Mouse (Mus musculus): ENCODE data around the gene Vmn1r210. TPM values are rescaled to one million over a fixed set of nuclear protein-coding genes. Genes with fewer than 3 reads are reported as not detected.

The Vmn1r210 gene
- polyA plus RNA-seq, 1 experiment from 2014 or later: not detected

Other genes starting within 250 kb of the Vmn1r210 start
- gene Vmn1r205, start 238.3 kb downstream of the Vmn1r210 start, polyA plus RNA-seq (2016; fragmentation: Nextera tagmentation; extraction: Ambion mirVana): not detected in 2 replicates
- not detected in 2 replicates for gene Vmn1r206, start 207.1 kb downstream of the Vmn1r210 start, polyA plus RNA-seq (2016; fragmentation: Nextera tagmentation; extraction: Ambion mirVana)
- gene Vmn1r207-ps, start 101.7 kb downstream of the Vmn1r210 start, polyA plus RNA-seq (2016; fragmentation: Nextera tagmentation; extraction: Ambion mirVana): not detected in 2 replicates
- not detected in 2 replicates for gene Vmn1r208, start 53.9 kb downstream of the Vmn1r210 start, polyA plus RNA-seq (2016; fragmentation: Nextera tagmentation; extraction: Ambion mirVana)
- not detected in 2 replicates for gene Vmn1r209, start 21.7 kb downstream of the Vmn1r210 start, polyA plus RNA-seq (2016; fragmentation: Nextera tagmentation; extraction: Ambion mirVana)
- gene Vmn1r211, start 26.2 kb upstream of the Vmn1r210 start, polyA plus RNA-seq (2016; fragmentation: Nextera tagmentation; extraction: Ambion mirVana): not detected in 2 replicates
- gene Vmn1r212, start 52.9 kb upstream of the Vmn1r210 start, polyA plus RNA-seq (2016; fragmentation: Nextera tagmentation; extraction: Ambion mirVana): not detected in 2 replicates
- not detected in 2 replicates for gene Vmn1r213, start 176.3 kb upstream of the Vmn1r210 start, polyA plus RNA-seq (2016; fragmentation: Nextera tagmentation; extraction: Ambion mirVana)
- gene Vmn1r214, start 199.1 kb upstream of the Vmn1r210 start, polyA plus RNA-seq (2016; fragmentation: Nextera tagmentation; extraction: Ambion mirVana): not detected in 2 replicates
- not detected in 2 replicates for gene Vmn1r215, start 236.7 kb upstream of the Vmn1r210 start, polyA plus RNA-seq (2016; fragmentation: Nextera tagmentation; extraction: Ambion mirVana)